Comparison of ENCODE assay signal across 24 mouse cellular contexts in the genomic region with DNA sequence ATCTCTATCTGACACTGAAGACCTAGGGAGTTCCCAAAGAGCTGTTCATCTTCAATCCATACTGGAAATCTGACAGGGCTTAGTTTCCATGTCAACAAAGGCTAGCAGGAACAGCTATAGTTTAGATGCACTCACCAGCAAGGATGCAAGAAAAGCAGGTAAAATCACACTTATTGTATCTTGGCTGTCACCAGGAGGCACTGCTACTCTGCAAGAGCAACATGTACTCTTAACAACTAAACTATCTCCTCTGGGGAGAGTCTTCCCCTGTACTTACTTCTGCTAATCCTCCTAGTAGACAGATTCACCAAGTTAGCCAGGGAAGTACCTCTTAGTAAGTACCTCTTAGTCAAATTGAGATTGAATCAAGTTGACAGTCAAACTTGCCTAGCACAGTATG. TPM values are rescaled to one million over a fixed set of nuclear protein-coding genes. Genes with fewer than 3 reads are reported as not detected.
DNase-seq lines count a peak whose midpoint lies in the region; ATAC-seq and TF ChIP-seq lines count a peak whose summit lies in the region.
"Had no signal": no experiment of that assay in that cellular context is flagged by ENCODE, and none has a peak within 500 bp of the region (broad histone marks: within the 10 kb centered on the region; RNA-seq: fewer than 3 reads in every experiment).

No protein-coding gene starts in this region.

- TF ChIP-seq RAD21 in MEL (IDR thresholded peaks at IDR 0.05; ENCODE audit: low read depth, low read length) = peak; percentile 76

- peaks cover 7% of the 10 kb centered on the region in 2 experiments for H3K4me1 ChIP-seq in MEL (ENCODE audit: control insufficient read depth in 1 of 2, insufficient read depth in 2 of 2, low read length in 2 of 2)
- H3K4me1 ChIP-seq in kidney, embryonic 15.5 days = no peaks in the 10 kb centered on the region
- H3K4me1 ChIP-seq: intestine, embryonic 15.5 days; neural tube, embryonic 12.5 days had no signal

- H3K9me3 ChIP-seq in MEL (replicated peaks; ENCODE audit: insufficient read depth, low read length) = no peaks in the 10 kb centered on the region
- no peaks in the 10 kb centered on the region for H3K9me3 ChIP-seq in kidney, embryonic 15.5 days (replicated peaks)
- H3K9me3 ChIP-seq: forebrain, embryonic 13.5 days; intestine, embryonic 15.5 days; neural tube, embryonic 12.5 days had no signal

- no peaks in the 10 kb centered on the region for H3K27me3 ChIP-seq in MEL (ENCODE audit: control insufficient read depth in 1 of 2, insufficient read depth in 2 of 2, low read length in 2 of 2)
- no peaks in the 10 kb centered on the region for H3K27me3 ChIP-seq in kidney, embryonic 15.5 days
- H3K27me3 ChIP-seq: forebrain, embryonic 13.5 days; intestine, embryonic 15.5 days; neural tube, embryonic 12.5 days had no signal

- H3K9ac ChIP-seq in MEL (ENCODE audit: control insufficient read depth, low read depth, low read length, poor library complexity, severe bottlenecking) = no peak overlapping the region
- H3K9ac ChIP-seq in kidney, embryonic 15.5 days = no peak overlapping the region
- H3K9ac ChIP-seq: forebrain, embryonic 13.5 days; hindbrain, embryonic 14.5 days; intestine, embryonic 15.5 days; neural tube, embryonic 12.5 days had no signal

- TF ChIP-seq EP300 in MEL (IDR thresholded peaks at IDR 0.05; ENCODE audit: low read depth in 1 of 2, low read length in 2 of 2) = no peak

- no peak overlapping the region for H3K4me2 ChIP-seq in kidney, embryonic 15.5 days
- H3K4me2 ChIP-seq: forebrain, embryonic 13.5 days; hindbrain, embryonic 14.5 days; intestine, embryonic 15.5 days; neural tube, embryonic 12.5 days had no signal

- TF ChIP-seq CTCF in MEL (IDR thresholded peaks at IDR 0.05 in 2 of 3, conservative IDR thresholded peaks at IDR 0.05 in 1 of 3; ENCODE audit: control insufficient read depth in 1 of 3, insufficient read depth in 1 of 3, low read depth in 2 of 3, low read length in 3 of 3, poor library complexity in 1 of 3, severe bottlenecking in 1 of 3) = peak; percentile 42 to 66 (median 64)

- TF ChIP-seq POLR2A in MEL (IDR thresholded peaks at IDR 0.05; ENCODE audit: control insufficient read depth in 1 of 2, insufficient read depth in 1 of 2, low read depth in 1 of 2, low read length in 2 of 2, poor library complexity in 1 of 2) = no peak

- peaks cover 1% of the 10 kb centered on the region; the same call in 1 of the 2 replicates for H3K79me2 ChIP-seq in MEL (ENCODE audit: control insufficient read depth, insufficient read depth, low read length, poor library complexity)

- H3K36me3 ChIP-seq in MEL (ENCODE audit: control insufficient read depth in 1 of 2, insufficient read depth in 2 of 2, low read length in 2 of 2) = peaks cover 0 to 11% of the 10 kb centered on the region in 2 experiments; a peak in 2 of 4 replicates
- H3K36me3 ChIP-seq in kidney, embryonic 15.5 days = no peaks in the 10 kb centered on the region
- H3K36me3 ChIP-seq: intestine, embryonic 15.5 days; neural tube, embryonic 12.5 days had no signal

- no peak overlapping the region for H3K27ac ChIP-seq in MEL (ENCODE audit: control insufficient read depth, low read depth, low read length)
- no peak overlapping the region for H3K27ac ChIP-seq in kidney, embryonic 15.5 days
- H3K27ac ChIP-seq: forebrain, embryonic 13.5 days; hindbrain, embryonic 14.5 days; intestine, embryonic 15.5 days; neural tube, embryonic 12.5 days; stomach, postnatal 0 days had no signal

- ATAC-seq in common myeloid progenitor, adult 5-6 weeks (replicated peaks; ENCODE audit: low read depth, poor library complexity, severe bottlenecking) = peak; percentile 37; the same call in 1 of the 2 replicates
- ATAC-seq in kidney, embryonic 15.5 days (replicated peaks; ENCODE audit: low FRiP score) = no peak
- ATAC-seq: forebrain, embryonic 13.5 days; intestine, embryonic 15.5 days; lung, postnatal 0 days had no signal

- peak; percentile 2 to 24 for DNase-seq in adrenal gland, postnatal 36 days
- no peak for DNase-seq in adrenal gland, adult 18-20 months (ENCODE audit: low spot score in 2 of 2)
- DNase-seq in 3T3-L1 (ENCODE audit: low read depth, low spot score) (peak; percentile 6), MEL (ENCODE audit: low read depth, low spot score) (peak; percentile 83)
- no peak for DNase-seq in ovary, postnatal 36 days (ENCODE audit: low spot score)
- no peak for DNase-seq in natural killer cell, adult 2 months (ENCODE audit: low spot score in 2 of 2)
- DNase-seq: adrenal gland, postnatal 10 days; cerebellum, postnatal 10 days; gastrocnemius, postnatal 25 days; kidney, postnatal 25 days; layer of hippocampus, adult 9-11 months had no signal

- H3K4me3 ChIP-seq in MEL (ENCODE audit: control insufficient read depth in 1 of 2, insufficient read depth in 1 of 2, low read depth in 2 of 2, low read length in 2 of 2) = no peak overlapping the region
- H3K4me3 ChIP-seq in kidney, embryonic 15.5 days (replicated peaks) = no peak overlapping the region
- H3K4me3 ChIP-seq: forebrain, embryonic 13.5 days; intestine, embryonic 15.5 days; neural tube, embryonic 12.5 days had no signal

TF ChIP-seq in MEL, 35 proteins besides CTCF, POLR2A, EP300 and RAD21:
- TF ChIP-seq HCFC1 (IDR thresholded peaks at IDR 0.05; ENCODE audit: low read depth, low read length) = no peak
- TF ChIP-seq TAL1 (IDR thresholded peaks at IDR 0.05; ENCODE audit: low read length) = no peak
- TF ChIP-seq CHD1 (IDR thresholded peaks at IDR 0.05; ENCODE audit: low read depth, low read length) = no peak
- TF ChIP-seq UBTF (IDR thresholded peaks at IDR 0.05; ENCODE audit: borderline replicate concordance, insufficient read depth, low read depth, low read length) = no peak
- no peak for TF ChIP-seq ZKSCAN1 (IDR thresholded peaks at IDR 0.05; ENCODE audit: low read depth, low read length)
- TF ChIP-seq SMC3 (IDR thresholded peaks at IDR 0.05; ENCODE audit: low read depth, low read length) = peak; percentile 84
- peak; percentile 41; the same call in 1 of the 2 replicates for TF ChIP-seq ZNF384 (IDR thresholded peaks at IDR 0.05; ENCODE audit: low read depth, low read length)
- TF ChIP-seq CHD2 (IDR thresholded peaks at IDR 0.05; ENCODE audit: low read length) = no peak
- no peak for TF ChIP-seq ETS1 (IDR thresholded peaks at IDR 0.05; ENCODE audit: low read depth, low read length)
- no peak for TF ChIP-seq ZMIZ1 (IDR thresholded peaks at IDR 0.05; ENCODE audit: low read depth, low read length)
- no peak for TF ChIP-seq NRF1 (IDR thresholded peaks at IDR 0.05; ENCODE audit: insufficient read depth, low read depth, low read length, poor library complexity, severe bottlenecking)
- no peak for TF ChIP-seq JUND (IDR thresholded peaks at IDR 0.05; ENCODE audit: low read depth, low read length)
- TF ChIP-seq USF2 (IDR thresholded peaks at IDR 0.05; ENCODE audit: borderline replicate concordance in 1 of 2, insufficient read depth in 1 of 2, low read depth in 1 of 2, low read length in 2 of 2) = no peak
- no peak for TF ChIP-seq RCOR1 (IDR thresholded peaks at IDR 0.05; ENCODE audit: low read depth, low read length)
- no peak for TF ChIP-seq ELF1 (IDR thresholded peaks at IDR 0.05; ENCODE audit: low read depth, low read length)
- TF ChIP-seq TCF12 (IDR thresholded peaks at IDR 0.05; ENCODE audit: low read depth, low read length) = no peak
- TF ChIP-seq ZC3H11A (IDR thresholded peaks at IDR 0.05; ENCODE audit: low read depth, low read length) = peak; percentile 81
- TF ChIP-seq MEF2A (IDR thresholded peaks at IDR 0.05; ENCODE audit: extremely low read depth, insufficient replicate concordance, low read depth, low read length, poor library complexity, severe bottlenecking) = no peak
- no peak for TF ChIP-seq MAZ (IDR thresholded peaks at IDR 0.05; ENCODE audit: low read depth, low read length)
- no peak for TF ChIP-seq MAFK (IDR thresholded peaks at IDR 0.05; ENCODE audit: borderline replicate concordance, low read depth, low read length)
- no peak for TF ChIP-seq E2F4 (IDR thresholded peaks at IDR 0.05; ENCODE audit: borderline replicate concordance, low read depth, low read length)
- no peak for TF ChIP-seq MYB (IDR thresholded peaks at IDR 0.05; ENCODE audit: low read depth, low read length)
- no peak for TF ChIP-seq BHLHE40 (IDR thresholded peaks at IDR 0.05; ENCODE audit: borderline replicate concordance, low read depth, low read length)
- TF ChIP-seq MAX (IDR thresholded peaks at IDR 0.05; ENCODE audit: low read length) = no peak

RNA-seq across cellular contexts. Expression of a gene that starts 3.6 kb away (rescaled TPM):
- under 1 TPM; 0.49 to 0.63 TPM for total RNA-seq in adrenal gland, postnatal 36 days (2021)
- under 1 TPM; 0.23 to 0.67 TPM for total RNA-seq in adrenal gland, adult 18-20 months (2021)
- total RNA-seq in MEL (2012; rRNA removed) = 39.1 and 43.5 TPM in 2 replicates
- 10 to 100 TPM; 46.1 to 98.0 TPM for polyA plus RNA-seq in MEL (2012; ENCODE audit: insufficient read depth in 1 of 2, insufficient read length in 2 of 2, low read depth in 1 of 2, low replicate concordance in 2 of 2, missing spikeins in 1 of 2)
- total RNA-seq in common myeloid progenitor, adult 5-6 weeks (2017) = 24.7 and 29.6 TPM in 2 replicates
- 0.57 and 0.77 TPM in 2 replicates for polyA plus RNA-seq in kidney, embryonic 15.5 days (2015; fragmentation: Nextera tagmentation; extraction: Ambion mirVana)

RNA-seq across cellular contexts. Expression of a gene that starts 13.6 kb away (rescaled TPM):
- total RNA-seq in adrenal gland, postnatal 36 days (2021) = not detected
- total RNA-seq in adrenal gland, adult 18-20 months (2021) = not detected
- total RNA-seq in MEL (2012; rRNA removed) = not detected in 2 replicates
- polyA plus RNA-seq in MEL (2012; ENCODE audit: insufficient read depth in 1 of 2, insufficient read length in 2 of 2, low read depth in 1 of 2, low replicate concordance in 2 of 2, missing spikeins in 1 of 2) = not detected
- 0.09 TPM in 1 of 2 replicates, not detected in the other for total RNA-seq in common myeloid progenitor, adult 5-6 weeks (2017)
- not detected in 2 replicates for polyA plus RNA-seq in kidney, embryonic 15.5 days (2015; fragmentation: Nextera tagmentation; extraction: Ambion mirVana)
- total RNA-seq: adrenal gland, postnatal 10 days; gastrocnemius, postnatal 25 days; heart, adult 8-10 months; left cerebral cortex, postnatal 10 days; megakaryocyte, adult 5-6 weeks had no signal
- polyA plus RNA-seq: heart, embryonic 16.5 days; hindbrain, embryonic 14.5 days; intestine, embryonic 15.5 days; limb, embryonic 14.5 days; lung, postnatal 0 days; neural tube, embryonic 12.5 days; stomach, postnatal 0 days had no signal

RNA-seq across cellular contexts. Expression of a gene that starts 37.7 kb away (rescaled TPM):
- total RNA-seq in adrenal gland, postnatal 36 days (2021) = not detected
- not detected for total RNA-seq in adrenal gland, adult 18-20 months (2021)
- not detected in 2 replicates for total RNA-seq in MEL (2012; rRNA removed)
- polyA plus RNA-seq in MEL (2012; ENCODE audit: insufficient read depth in 1 of 2, insufficient read length in 2 of 2, low read depth in 1 of 2, low replicate concordance in 2 of 2, missing spikeins in 1 of 2) = not detected
- not detected in 2 replicates for total RNA-seq in common myeloid progenitor, adult 5-6 weeks (2017)
- polyA plus RNA-seq in kidney, embryonic 15.5 days (2015; fragmentation: Nextera tagmentation; extraction: Ambion mirVana) = not detected in 2 replicates
- total RNA-seq: adrenal gland, postnatal 10 days; gastrocnemius, postnatal 25 days; heart, adult 8-10 months; left cerebral cortex, postnatal 10 days; megakaryocyte, adult 5-6 weeks had no signal
- polyA plus RNA-seq: forebrain, embryonic 13.5 days; heart, embryonic 16.5 days; hindbrain, embryonic 14.5 days; intestine, embryonic 15.5 days; limb, embryonic 14.5 days; lung, postnatal 0 days; neural tube, embryonic 12.5 days; stomach, postnatal 0 days had no signal

RNA-seq across cellular contexts. Expression of a gene that starts 48.1 kb away (rescaled TPM):
- not detected for total RNA-seq in adrenal gland, postnatal 36 days (2021)
- not detected for total RNA-seq in adrenal gland, adult 18-20 months (2021)
- total RNA-seq in MEL (2012; rRNA removed) = not detected in 2 replicates
- not detected for polyA plus RNA-seq in MEL (2012; ENCODE audit: insufficient read depth in 1 of 2, insufficient read length in 2 of 2, low read depth in 1 of 2, low replicate concordance in 2 of 2, missing spikeins in 1 of 2)
- total RNA-seq in common myeloid progenitor, adult 5-6 weeks (2017) = not detected in 2 replicates
- not detected in 2 replicates for polyA plus RNA-seq in kidney, embryonic 15.5 days (2015; fragmentation: Nextera tagmentation; extraction: Ambion mirVana)
- total RNA-seq: adrenal gland, postnatal 10 days; gastrocnemius, postnatal 25 days; heart, adult 8-10 months; left cerebral cortex, postnatal 10 days; megakaryocyte, adult 5-6 weeks had no signal
- polyA plus RNA-seq: forebrain, embryonic 13.5 days; heart, embryonic 16.5 days; hindbrain, embryonic 14.5 days; intestine, embryonic 15.5 days; limb, embryonic 14.5 days; lung, postnatal 0 days; neural tube, embryonic 12.5 days; stomach, postnatal 0 days had no signal

Comparison
In these comparisons a context has a peak if more than half of its experiments do, and no peak if none do; other contexts are left out.
1. DNase-seq: peak in adrenal gland, postnatal 36 days (2 of 2), 3T3-L1 (single experiment) and MEL (single experiment); none in adrenal gland, adult 18-20 months (0 of 2), ovary, postnatal 36 days (single experiment) and natural killer cell, adult 2 months (0 of 2).
2. RNA of a gene that starts 3.6 kb away (total RNA-seq): 39.1 to 43.5 TPM in MEL and 24.7 to 29.6 TPM in common myeloid progenitor, adult 5-6 weeks; 0.23 to 0.67 TPM in adrenal gland, adult 18-20 months and 0.49 to 0.63 TPM in adrenal gland, postnatal 36 days; every median in the first group is over 10 times any median in the second.